Mouse (Mus musculus) cerebellum, adult (tissue): Measurements from ENCODE around the gene Cdh23.

ENCODE experiments used
- ATAC-seq: cut with Nextera tagmentation; 2 replicates; pipeline ENCODE4 v1.9.2; 2017; ENCODE audit warnings: mild to moderate bottlenecking, moderate library complexity, mixed read lengths; ENCODE audit not compliant: insufficient number of reproducible peaks, low FRiP score, low TSS enrichment

Gene Cdh23

GRCm38 (mm10) chr10:60580666-60581065, 115.6 kb downstream of the Cdh23 start:
- no peak for ATAC-seq

DNA sequence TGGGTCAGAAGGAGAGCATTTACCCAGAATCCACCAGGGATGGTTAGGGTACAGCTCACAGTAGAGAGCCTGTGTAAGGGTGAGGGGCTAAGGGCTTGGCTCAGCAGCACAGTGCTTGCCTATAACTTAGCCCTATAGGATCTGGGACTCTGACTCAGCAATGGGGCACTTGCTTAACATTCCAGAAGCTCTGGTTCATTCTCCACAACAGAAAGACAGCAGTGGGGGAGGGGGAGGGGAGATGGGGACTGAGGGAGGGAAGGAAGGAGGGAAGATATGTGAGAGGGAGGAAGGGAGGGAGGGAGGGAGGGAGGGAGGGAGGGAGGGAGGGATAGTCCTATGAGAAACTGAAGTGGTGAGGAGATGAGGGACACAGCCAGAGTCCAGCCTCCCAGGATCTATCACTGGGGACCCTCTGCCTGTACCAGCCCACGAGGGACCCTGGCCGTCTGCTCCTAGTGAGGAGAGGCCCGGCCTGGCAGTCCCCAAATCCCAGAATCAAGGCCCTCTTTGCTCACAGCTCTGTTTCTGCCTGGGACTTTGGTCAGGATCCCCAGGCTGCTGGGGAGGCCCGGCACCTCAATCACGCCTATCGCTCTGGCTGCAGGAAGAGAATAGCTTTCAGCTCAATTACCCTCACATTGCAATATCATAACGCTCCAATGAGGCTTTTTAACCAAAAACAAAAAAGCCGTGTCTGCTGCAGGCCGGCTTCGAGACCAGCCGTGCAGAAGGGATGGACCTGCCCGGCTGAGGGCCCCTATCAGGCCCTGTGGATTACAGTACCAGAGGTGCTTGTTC, 117.4 kb downstream of the Cdh23 start:
- ATAC-seq: no peak

- no peak for ATAC-seq
Observed at GRCm38 (mm10) chr10:60577920-60578737, 118.2 kb downstream of the Cdh23 start.

DNA sequence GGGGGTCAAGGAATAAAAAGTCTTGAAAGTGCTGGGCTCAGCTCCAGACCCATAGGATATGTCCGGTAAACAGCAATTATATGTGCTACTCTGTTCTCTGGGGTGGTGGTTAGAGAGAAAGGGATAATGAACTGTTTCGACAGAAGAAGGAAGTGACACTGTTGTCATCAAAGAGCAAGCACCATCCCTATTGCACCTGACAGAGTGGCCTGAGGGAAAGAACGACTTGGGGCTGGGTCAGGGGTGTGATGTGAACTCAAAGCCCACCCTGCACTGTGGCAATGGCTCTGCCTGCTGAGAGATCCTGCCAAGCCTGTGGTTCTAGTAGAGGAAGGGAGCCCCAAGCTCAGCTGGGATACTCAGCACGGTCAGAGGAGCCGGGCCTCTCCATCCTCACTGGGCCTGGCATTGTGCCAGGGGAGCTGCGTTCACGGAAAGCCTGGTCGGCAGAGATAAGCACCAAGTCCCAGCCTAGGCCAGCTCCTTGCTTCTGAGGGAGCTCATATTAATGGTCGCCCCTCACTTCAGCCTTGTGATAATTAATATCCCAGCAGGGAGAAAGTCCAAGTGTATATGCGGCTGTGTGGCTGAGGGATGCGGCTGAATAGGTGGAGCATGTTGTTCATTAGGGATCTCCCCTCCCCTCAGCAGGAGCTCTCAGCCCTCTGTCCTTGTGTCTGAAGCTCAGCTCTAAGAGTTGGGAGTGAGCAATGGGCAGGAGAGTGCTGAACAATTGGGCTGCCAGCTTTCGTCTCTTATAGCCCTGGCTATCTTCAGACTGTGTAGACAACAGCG, 119.0 kb downstream of the Cdh23 start:
- ATAC-seq: no peak

DNA sequence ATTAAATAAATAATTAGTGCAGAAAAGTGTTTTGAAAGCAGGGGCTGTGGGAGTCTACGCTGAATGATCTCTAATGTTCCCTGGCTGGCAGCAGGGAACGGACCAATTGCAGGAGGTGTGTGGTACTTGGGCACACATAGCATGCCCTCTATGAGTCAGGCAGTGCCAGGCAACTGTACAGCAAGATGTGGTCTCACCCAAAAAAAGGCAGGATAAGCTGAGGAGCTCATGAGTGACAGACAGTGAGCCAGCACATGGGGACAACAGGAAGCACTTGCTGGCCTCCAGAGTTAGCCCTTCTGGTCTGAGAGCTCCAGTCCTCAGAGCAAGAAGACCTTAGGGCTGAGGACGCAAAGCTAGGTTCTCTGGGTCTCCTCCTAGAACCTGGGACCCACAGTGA, 121.4 kb downstream of the Cdh23 start:
- ATAC-seq: no peak

DNA sequence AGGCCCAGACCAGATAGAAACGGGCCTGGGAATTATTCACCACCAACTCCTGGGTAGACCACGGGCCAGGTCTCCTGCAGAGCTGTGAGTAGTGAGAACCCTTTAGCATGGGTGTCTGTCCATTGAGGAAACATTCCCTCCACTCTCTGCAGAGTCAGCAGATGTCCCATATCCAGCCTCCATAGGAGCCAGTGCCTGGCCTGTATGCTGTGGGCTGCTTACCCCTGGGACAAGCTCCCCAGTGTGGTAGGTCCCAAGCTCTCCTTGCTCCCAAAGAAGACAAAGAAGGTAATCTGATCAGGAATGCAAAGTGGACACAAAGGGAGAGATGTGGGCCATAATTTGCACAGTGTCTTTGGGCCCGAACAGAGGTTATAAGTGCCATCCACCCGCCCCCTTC, 124.8 kb downstream of the Cdh23 start:
- ATAC-seq: no peak

GRCm38 (mm10) chr10:60566369-60567037, 129.8 kb downstream of the Cdh23 start:
- ATAC-seq: no peak

DNA sequence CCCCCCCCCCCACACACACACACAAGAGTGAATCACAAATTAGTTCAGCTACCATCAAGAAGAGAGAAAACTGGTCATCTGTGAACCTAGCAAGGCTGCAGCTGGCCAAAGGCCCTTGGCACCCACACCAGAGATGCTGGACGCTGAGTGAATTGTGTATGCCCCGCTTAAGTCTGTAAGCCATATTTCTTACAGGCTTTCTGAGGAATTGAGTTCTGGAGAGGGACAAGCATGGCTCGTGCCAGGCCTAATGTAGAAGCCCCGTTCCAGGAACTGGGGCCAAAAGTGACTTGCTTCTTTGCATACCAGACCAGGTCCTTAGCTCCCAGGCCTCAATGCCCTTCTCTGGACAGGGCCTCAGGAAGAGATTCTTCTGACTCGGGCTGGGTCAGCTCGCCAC, 132.2 kb downstream of the Cdh23 start:
- no peak for ATAC-seq

DNA sequence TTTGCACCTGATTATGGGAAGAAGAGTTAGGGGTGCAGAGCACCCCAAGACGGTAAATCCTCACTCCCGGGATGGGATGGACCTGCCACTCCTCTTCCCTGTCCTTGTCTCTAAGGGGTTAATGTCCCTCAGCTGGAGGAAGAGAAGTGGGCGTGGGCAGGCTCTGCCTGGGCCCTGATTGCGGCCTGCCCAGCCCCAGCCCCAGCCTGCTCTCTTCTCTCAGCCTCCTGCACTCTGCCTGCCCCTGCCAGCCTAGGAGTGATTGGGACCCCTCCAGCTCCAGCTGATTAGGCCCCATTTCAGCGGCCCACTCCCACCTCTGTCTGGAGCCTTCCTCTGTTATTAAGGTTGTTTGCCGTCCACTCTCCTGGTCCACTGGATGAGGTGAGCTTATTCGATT, 133.3 kb downstream of the Cdh23 start:
- no peak for ATAC-seq

GRCm38 (mm10) chr10:60558491-60558927, 137.8 kb downstream of the Cdh23 start:
- ATAC-seq: no peak

GRCm38 (mm10) chr10:60552951-60553635, 143.2 kb downstream of the Cdh23 start:
- no peak for ATAC-seq

DNA sequence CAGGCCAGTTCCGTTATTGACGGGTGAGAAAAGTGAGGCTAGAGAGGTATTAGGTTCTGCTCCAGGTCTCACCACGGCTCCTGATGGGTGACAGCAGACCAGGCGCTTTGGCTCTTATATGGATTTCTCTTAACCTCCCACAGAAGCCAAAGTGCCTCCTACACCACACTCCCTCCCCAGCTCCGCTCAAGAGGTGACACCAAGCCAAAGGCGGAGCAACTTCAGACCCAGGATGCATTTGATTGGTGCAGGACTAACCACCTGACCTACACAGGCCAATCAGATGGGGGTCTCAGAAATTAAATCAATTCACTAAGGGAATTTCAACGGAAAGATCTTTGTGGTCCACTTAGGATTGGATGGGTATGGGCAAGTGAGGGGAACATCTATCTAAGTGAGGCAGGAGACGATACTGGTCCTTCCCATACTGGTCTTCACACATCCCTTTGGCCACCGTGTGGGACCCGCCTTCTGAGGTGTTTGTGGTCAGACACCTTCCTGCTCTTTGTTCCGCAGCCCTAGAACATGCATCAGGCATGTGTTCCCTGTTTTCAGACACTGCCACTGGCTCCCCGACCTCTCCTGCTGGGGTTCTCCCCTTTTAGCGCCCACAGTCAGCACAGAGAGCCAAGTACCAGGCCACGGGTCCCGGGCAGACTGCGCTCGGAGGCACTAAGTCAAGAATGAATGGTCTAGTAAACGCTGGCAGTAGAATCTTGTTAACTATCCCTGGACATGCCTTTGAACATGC, 157.0 kb downstream of the Cdh23 start:
- no peak for ATAC-seq

DNA sequence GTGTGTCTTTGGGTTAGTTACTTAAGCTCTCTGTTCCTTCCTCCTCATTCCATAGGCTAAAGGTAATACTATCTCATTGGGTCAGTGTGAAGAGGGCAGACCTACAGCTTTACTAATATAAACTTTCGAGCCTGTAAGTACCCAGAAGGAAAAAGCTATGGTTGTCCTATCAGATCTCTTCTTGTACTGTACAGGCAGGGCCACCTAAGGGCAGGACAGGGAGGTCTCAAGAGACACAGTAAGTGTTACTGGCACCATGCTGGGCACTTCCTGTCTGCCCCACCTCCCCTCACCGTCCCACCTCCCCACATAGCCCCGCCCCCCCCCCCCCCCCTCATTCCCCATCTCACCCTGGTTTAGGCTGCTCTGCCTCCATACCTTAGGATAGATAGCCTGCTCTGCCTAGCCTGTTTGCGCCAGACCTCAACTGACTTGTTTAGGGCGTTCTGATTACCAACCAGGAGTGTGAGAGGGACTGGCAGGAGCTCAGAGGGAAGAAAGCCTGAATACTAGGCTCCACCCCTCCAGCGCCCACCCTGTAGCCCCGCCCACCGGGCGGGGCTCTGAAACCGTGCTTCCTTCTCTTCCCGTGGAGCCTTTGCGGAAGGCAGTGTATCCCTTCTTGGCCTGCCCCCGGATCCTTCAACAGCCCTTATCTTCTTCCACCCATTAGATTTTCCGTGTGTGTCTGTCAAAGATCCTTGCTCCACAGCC, 160.0 kb downstream of the Cdh23 start:
- ATAC-seq: no peak

GRCm38 (mm10) chr10:60532502-60532901, 163.8 kb downstream of the Cdh23 start:
- ATAC-seq: no peak

DNA sequence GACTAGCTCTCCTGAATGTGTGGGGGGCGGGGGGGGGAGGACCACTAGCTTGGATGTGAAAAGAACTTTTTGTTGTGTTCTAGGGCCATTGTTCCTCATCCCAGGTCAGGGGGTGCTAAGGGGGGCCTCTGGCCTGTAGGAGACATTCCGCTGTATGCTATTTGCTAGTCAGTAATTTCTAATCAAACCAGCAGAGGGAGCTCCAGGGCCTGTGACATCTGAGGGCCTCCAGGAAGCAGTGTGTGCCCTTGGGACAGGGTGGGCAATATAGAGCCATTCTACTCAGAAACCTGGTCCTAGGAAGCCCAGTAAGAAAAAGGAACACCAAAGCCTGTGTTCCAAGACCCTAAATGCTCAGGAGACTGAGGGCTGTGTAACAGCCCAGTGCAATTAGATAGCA, 164.9 kb downstream of the Cdh23 start:
- ATAC-seq: no peak

GRCm38 (mm10) chr10:60530633-60531032, 165.7 kb downstream of the Cdh23 start:
- no peak for ATAC-seq

DNA sequence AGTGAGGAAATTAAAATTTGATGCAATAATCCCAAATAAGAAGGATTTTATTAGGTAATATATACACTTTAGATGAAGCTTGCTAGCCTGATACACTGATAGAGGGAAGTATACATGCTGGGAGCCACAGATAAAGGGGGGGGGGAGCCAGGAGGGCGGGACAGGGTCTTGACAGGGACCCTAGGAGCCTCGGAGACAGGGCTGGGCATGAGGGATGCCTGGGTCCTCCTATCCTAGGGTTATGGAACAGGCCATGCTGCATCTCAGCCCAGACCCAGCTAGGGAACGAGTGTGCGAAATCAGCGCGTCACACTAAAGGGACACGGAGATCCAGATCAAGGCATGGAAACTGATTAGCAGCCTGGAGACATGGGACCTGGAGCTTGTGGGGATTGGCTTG, 168.3 kb downstream of the Cdh23 start:
- no peak for ATAC-seq

DNA sequence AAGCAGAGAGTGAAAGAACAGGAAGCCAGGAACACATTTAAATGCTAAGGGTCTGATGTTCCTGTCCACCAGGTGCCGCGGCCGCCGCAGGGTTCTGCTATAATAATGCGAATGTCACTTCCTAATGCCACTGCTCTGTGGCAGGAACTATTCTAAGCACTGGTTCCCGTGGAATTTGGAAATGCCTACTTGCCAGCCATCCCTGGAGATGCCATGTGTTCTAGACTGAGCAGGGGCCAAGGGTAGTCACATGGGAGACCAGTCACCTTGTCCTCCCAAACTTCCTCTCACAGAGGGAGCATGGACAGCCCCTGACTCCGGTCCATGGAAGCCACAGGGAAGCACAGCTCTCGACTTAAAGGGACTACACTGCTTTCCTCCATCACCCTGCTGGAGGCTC, 171.2 kb downstream of the Cdh23 start:
- peak; percentile 46; the same call in 1 of the 2 replicates for ATAC-seq
